Mouse (Mus musculus): Measurements from ENCODE around the gene Plau. TPM values are rescaled to one million over a fixed set of nuclear protein-coding genes. Genes with fewer than 3 reads are reported as not detected.
A peak's percentile ranks its signal among the peaks of the same experiment; 100 is the strongest.

Plau gene
- total RNA-seq, 1 experiment: 13.7 TPM

DNA sequence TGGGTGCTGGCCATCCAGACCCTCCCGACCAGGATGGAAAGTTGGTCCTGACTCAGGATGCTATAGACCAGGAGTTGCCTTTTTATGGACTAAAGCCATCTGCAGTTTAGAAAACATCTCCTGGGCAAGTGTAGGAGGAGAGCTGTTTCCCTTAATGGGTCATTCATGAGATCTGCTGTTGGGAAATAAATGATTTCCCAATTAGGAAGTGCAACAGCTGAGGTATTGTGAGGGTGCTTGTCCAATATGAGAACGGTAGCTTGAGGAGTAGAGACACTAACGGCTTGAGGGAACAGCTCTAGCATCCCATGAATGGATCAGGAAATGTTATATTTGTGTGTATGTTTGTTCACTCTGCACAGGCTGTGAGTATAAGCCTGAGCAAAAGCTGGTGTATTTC lies 6.2 kb downstream of the Plau start:
- no peak for DNase-seq (ENCODE audit: low read depth, low spot score)
- Histone ChIP-seq H3K9ac (ENCODE audit: insufficient read depth, low read depth, low read length, poor library complexity, severe bottlenecking) (no peak overlapping the region), H3K27ac (ENCODE audit: insufficient read depth, low read depth, low read length, poor library complexity, severe bottlenecking) (no peak overlapping the region), H3K4me1 (ENCODE audit: control insufficient read depth in 2 of 2, insufficient read depth in 2 of 2, low read length in 2 of 2, poor library complexity in 1 of 2) (peaks cover 2 to 7% of the 10 kb centered on the region in 2 experiments; a peak in 2 of 4 replicates), H3K36me3 (ENCODE audit: control insufficient read depth, insufficient read depth, low read length, poor library complexity, severe bottlenecking) (no peaks in the 10 kb centered on the region), H3K9me3 (ENCODE audit: control insufficient read depth, insufficient read depth, low read depth, low read length) (no peaks in the 10 kb centered on the region), H3K4me3 (ENCODE audit: insufficient read depth in 1 of 2, low read depth in 1 of 2, low read length in 2 of 2, poor library complexity in 1 of 2, severe bottlenecking in 1 of 2) (no peak overlapping the region)
- TF ChIP-seq HCFC1 (IDR thresholded peaks at IDR 0.05; ENCODE audit: borderline replicate concordance, insufficient read depth, low read length): no peak
- no peak for TF ChIP-seq ZC3H11A (IDR thresholded peaks at IDR 0.05; ENCODE audit: borderline replicate concordance, low read depth, low read length)
- no peak for TF ChIP-seq ZNF384 (IDR thresholded peaks at IDR 0.05; ENCODE audit: low read depth, low read length)
- in situ Hi-C loops (cut with MboI; ENCODE audit: low sequenced_read_pairs in 2 of 2, unreplicated experiment in 2 of 2): no loop called here

DNA sequence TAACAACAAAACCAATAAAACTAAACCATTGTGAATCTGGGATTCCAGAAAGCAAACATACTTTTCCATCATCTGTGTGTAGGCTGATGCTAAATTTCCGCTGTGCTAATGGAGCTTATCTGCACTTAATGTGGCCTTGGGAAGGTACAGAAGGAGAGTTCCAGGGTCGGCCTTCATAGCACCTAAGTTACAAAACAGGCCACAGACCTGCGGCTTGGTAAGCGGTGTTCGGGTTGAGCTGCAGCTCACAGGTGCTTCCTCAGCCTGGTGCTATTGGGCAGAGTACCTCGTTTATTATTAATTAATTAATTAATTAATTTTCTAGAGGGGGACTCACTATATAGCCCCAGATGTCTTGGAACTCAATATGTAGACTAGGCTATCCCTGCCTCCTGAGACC lies 7.7 kb downstream of the Plau start:
- no peak for DNase-seq (ENCODE audit: low read depth, low spot score)
- TF ChIP-seq CHD2 (IDR thresholded peaks at IDR 0.05; ENCODE audit: low read depth, low read length): no peak
- TF ChIP-seq HCFC1 (IDR thresholded peaks at IDR 0.05; ENCODE audit: borderline replicate concordance, insufficient read depth, low read length): no peak
- no peak for TF ChIP-seq MAFK (IDR thresholded peaks at IDR 0.05; ENCODE audit: insufficient read depth, low read depth, low read length)
- no peak for TF ChIP-seq ZNF384 (IDR thresholded peaks at IDR 0.05; ENCODE audit: low read depth, low read length)
- TF ChIP-seq ZC3H11A (IDR thresholded peaks at IDR 0.05; ENCODE audit: borderline replicate concordance, low read depth, low read length): no peak
- in situ Hi-C loops (cut with MboI; ENCODE audit: low sequenced_read_pairs in 2 of 2, unreplicated experiment in 2 of 2): no loop called here
- H3K9ac ChIP-seq (ENCODE audit: insufficient read depth, low read depth, low read length, poor library complexity, severe bottlenecking): no peak overlapping the region
- H3K36me3 ChIP-seq (ENCODE audit: control insufficient read depth, insufficient read depth, low read length, poor library complexity, severe bottlenecking): no peaks in the 10 kb centered on the region
- no peak overlapping the region for H3K27ac ChIP-seq (ENCODE audit: insufficient read depth, low read depth, low read length, poor library complexity, severe bottlenecking)
- no peaks in the 10 kb centered on the region for H3K9me3 ChIP-seq (ENCODE audit: control insufficient read depth, insufficient read depth, low read depth, low read length)
- H3K4me1 ChIP-seq (ENCODE audit: control insufficient read depth in 2 of 2, insufficient read depth in 2 of 2, low read length in 2 of 2, poor library complexity in 1 of 2): peaks cover 3 to 7% of the 10 kb centered on the region in 2 experiments; a peak in 3 of 4 replicates
- H3K4me3 ChIP-seq (ENCODE audit: insufficient read depth in 1 of 2, low read depth in 1 of 2, low read length in 2 of 2, poor library complexity in 1 of 2, severe bottlenecking in 1 of 2): no peak overlapping the region

DNA sequence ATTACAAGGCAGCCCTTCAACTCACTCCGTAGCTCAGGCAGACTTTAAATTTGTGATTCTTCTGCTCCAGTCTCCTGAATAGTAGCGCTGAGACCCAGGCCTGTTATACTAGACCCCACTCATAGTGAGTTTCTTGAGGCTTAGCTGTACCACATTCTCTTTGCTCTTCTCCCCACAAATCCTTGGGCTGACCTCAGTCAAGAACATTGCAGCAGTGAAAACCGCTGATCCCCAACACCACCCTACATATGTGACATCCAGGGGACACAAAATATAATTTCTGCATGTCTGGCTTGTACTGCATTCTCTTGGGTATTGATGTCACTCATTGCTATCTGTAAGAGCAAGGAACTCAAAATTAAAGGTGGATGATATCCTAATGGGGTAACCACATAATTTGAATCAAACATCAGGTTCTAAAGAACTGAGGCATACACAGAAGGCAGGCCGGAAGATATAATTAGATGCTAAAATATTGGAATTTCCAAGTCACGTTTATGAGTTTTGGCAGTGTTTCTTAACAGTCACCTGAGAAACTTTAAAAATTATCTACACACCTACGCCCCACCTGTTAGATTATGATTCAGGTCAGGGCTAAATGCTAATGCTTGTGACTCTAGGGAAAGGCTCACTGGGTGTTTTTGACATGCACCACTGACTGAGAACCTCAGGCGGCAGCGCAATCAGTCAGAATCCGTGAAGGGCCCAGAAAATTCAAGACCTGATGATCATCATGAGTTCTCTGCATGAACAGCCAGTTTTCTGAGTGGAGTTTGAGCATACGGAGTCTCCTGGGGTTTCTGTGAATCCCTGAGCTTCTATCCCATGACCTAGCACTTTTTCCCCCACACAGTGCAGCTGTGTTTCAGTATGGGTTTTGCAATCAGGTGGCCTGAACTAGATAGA lies 8.5 kb downstream of the Plau start:
- no peak overlapping the region for H3K9ac ChIP-seq (ENCODE audit: insufficient read depth, low read depth, low read length, poor library complexity, severe bottlenecking)

DNA sequence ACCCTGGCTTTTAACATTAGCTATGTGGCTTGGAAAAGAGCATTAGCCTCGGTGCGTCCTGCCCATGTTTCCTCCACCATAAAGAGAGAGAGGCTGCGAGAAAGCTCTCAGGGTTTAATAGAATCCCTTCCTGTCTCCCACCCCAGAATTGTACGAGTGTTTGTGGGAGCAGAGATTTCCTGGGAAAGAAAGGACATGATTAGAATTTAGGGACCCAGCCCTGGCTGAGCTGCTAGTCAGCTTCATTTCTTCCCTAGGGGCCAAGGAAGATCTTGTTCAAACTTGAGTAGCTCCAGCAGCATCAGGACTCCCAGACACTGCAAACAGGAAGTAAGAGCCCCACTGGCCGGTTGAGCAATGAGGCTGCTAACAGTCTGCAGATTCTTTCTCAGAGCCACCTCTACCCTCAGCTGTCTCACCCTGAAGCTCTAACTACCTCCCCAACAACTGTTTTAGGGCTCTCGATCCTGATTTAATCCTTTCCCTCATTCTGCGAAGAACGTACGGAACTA lies 9.2 kb downstream of the Plau start:
- in situ Hi-C loops (cut with MboI; ENCODE audit: low sequenced_read_pairs in 2 of 2, unreplicated experiment in 2 of 2): no loop called here
- TF ChIP-seq ZNF384 (IDR thresholded peaks at IDR 0.05; ENCODE audit: low read depth, low read length) (no peak), HCFC1 (IDR thresholded peaks at IDR 0.05; ENCODE audit: borderline replicate concordance, insufficient read depth, low read length) (no peak), MAFK (IDR thresholded peaks at IDR 0.05; ENCODE audit: insufficient read depth, low read depth, low read length) (no peak), ZC3H11A (IDR thresholded peaks at IDR 0.05; ENCODE audit: borderline replicate concordance, low read depth, low read length) (no peak), CHD2 (IDR thresholded peaks at IDR 0.05; ENCODE audit: low read depth, low read length) (no peak)
- Histone ChIP-seq H3K4me3 (ENCODE audit: insufficient read depth in 1 of 2, low read depth in 1 of 2, low read length in 2 of 2, poor library complexity in 1 of 2, severe bottlenecking in 1 of 2) (peak overlapping the region in 1 of 2 experiments; percentile 53; a peak in 2 of 4 replicates), H3K27ac (ENCODE audit: insufficient read depth, low read depth, low read length, poor library complexity, severe bottlenecking) (no peak overlapping the region), H3K4me1 (ENCODE audit: control insufficient read depth in 2 of 2, insufficient read depth in 2 of 2, low read length in 2 of 2, poor library complexity in 1 of 2) (peaks cover 4 to 15% of the 10 kb centered on the region in 2 experiments; a peak in 3 of 4 replicates), H3K36me3 (ENCODE audit: control insufficient read depth, insufficient read depth, low read length, poor library complexity, severe bottlenecking) (no peaks in the 10 kb centered on the region), H3K9me3 (ENCODE audit: control insufficient read depth, insufficient read depth, low read depth, low read length) (no peaks in the 10 kb centered on the region), H3K9ac (ENCODE audit: insufficient read depth, low read depth, low read length, poor library complexity, severe bottlenecking) (0 out of 2 replicates have a peak overlapping the region, but pooled peaks have one; percentile 3)
- no peak for DNase-seq (ENCODE audit: low read depth, low spot score)

More for the DNA sequence above, 8.5 kb downstream of the Plau start:
- H3K4me1 ChIP-seq (ENCODE audit: control insufficient read depth in 2 of 2, insufficient read depth in 2 of 2, low read length in 2 of 2, poor library complexity in 1 of 2): peaks cover 4 to 10% of the 10 kb centered on the region in 2 experiments; a peak in 3 of 4 replicates
- no peak overlapping the region for H3K27ac ChIP-seq (ENCODE audit: insufficient read depth, low read depth, low read length, poor library complexity, severe bottlenecking)
- peak overlapping the region in 1 of 2 experiments; percentile 53; a peak in 1 of 4 replicates for H3K4me3 ChIP-seq (ENCODE audit: insufficient read depth in 1 of 2, low read depth in 1 of 2, low read length in 2 of 2, poor library complexity in 1 of 2, severe bottlenecking in 1 of 2)
- no peak for DNase-seq (ENCODE audit: low read depth, low spot score)
- in situ Hi-C loops (cut with MboI; ENCODE audit: low sequenced_read_pairs in 2 of 2, unreplicated experiment in 2 of 2): no loop called here
- H3K36me3 ChIP-seq (ENCODE audit: control insufficient read depth, insufficient read depth, low read length, poor library complexity, severe bottlenecking): no peaks in the 10 kb centered on the region
- no peak for TF ChIP-seq HCFC1 (IDR thresholded peaks at IDR 0.05; ENCODE audit: borderline replicate concordance, insufficient read depth, low read length)
- no peak for TF ChIP-seq ZC3H11A (IDR thresholded peaks at IDR 0.05; ENCODE audit: borderline replicate concordance, low read depth, low read length)
- no peak for TF ChIP-seq MAFK (IDR thresholded peaks at IDR 0.05; ENCODE audit: insufficient read depth, low read depth, low read length)
- no peak for TF ChIP-seq CHD2 (IDR thresholded peaks at IDR 0.05; ENCODE audit: low read depth, low read length)
- no peak for TF ChIP-seq ZNF384 (IDR thresholded peaks at IDR 0.05; ENCODE audit: low read depth, low read length)
- H3K9me3 ChIP-seq (ENCODE audit: control insufficient read depth, insufficient read depth, low read depth, low read length): no peaks in the 10 kb centered on the region
